Mouse (Mus musculus): ENCODE results near the gene Cep85l. TPM values are rescaled to one million over a fixed set of nuclear protein-coding genes. Genes with fewer than 3 reads are reported as not detected.

Gene Cep85l
- polyA plus RNA-seq, 1 experiment from 2014 or later = 3.9 TPM

GRCm38 (mm10) chr10:53414092-53415085 is 34.6 kb upstream of the Cep85l start:
- no peak overlapping the region for H3K4me2 ChIP-seq (replicated peaks)
- peaks cover 6% of the 10 kb centered on the region; the same call in 1 of the 2 replicates for H3K4me1 ChIP-seq
- 30% methylated on average over 6 of the region's 6 CpGs for WGBS
- H3K9ac ChIP-seq = no peak overlapping the region
- no peaks in the 10 kb centered on the region for H3K9me3 ChIP-seq (replicated peaks)
- H3K27ac ChIP-seq (replicated peaks) = peak overlapping the region; percentile 34; the same call in 1 of the 2 replicates
- no peaks in the 10 kb centered on the region for H3K36me3 ChIP-seq
- H3K4me3 ChIP-seq (replicated peaks) = no peak overlapping the region
- H3K27me3 ChIP-seq = no peaks in the 10 kb centered on the region
- no peak for ATAC-seq (ENCODE audit: insufficient number of reproducible peaks, low FRiP score, low TSS enrichment, low read depth)

- ATAC-seq (ENCODE audit: insufficient number of reproducible peaks, low FRiP score, low TSS enrichment, low read depth) = no peak
- no peaks in the 10 kb centered on the region for H3K36me3 ChIP-seq
- H3K4me2 ChIP-seq (replicated peaks) = no peak overlapping the region
- peaks cover 6% of the 10 kb centered on the region; the same call in 1 of the 2 replicates for H3K4me1 ChIP-seq
- no peaks in the 10 kb centered on the region for H3K9me3 ChIP-seq (replicated peaks)
- no peak overlapping the region for H3K4me3 ChIP-seq (replicated peaks)
- no peak overlapping the region for H3K9ac ChIP-seq
- H3K27ac ChIP-seq (replicated peaks) = no peak overlapping the region
- no peaks in the 10 kb centered on the region for H3K27me3 ChIP-seq
- 89% methylated on average over 3 of the region's 3 CpGs for WGBS
These were observed 33.2 kb upstream of the Cep85l start for GRCm38 (mm10) chr10:53412936-53413335.

- Histone ChIP-seq H3K9ac (no peak overlapping the region), H3K4me1 (peaks cover 6% of the 10 kb centered on the region; the same call in 1 of the 2 replicates), H3K27ac (replicated peaks) (no peak overlapping the region), H3K9me3 (replicated peaks) (no peaks in the 10 kb centered on the region), H3K36me3 (no peaks in the 10 kb centered on the region), H3K27me3 (no peaks in the 10 kb centered on the region), H3K4me3 (replicated peaks) (no peak overlapping the region), H3K4me2 (replicated peaks) (no peak overlapping the region)
- ATAC-seq (ENCODE audit: insufficient number of reproducible peaks, low FRiP score, low TSS enrichment, low read depth) = no peak
- 75% methylated on average over 2 of the region's 2 CpGs for WGBS
These were observed 32.4 kb upstream of the Cep85l start for GRCm38 (mm10) chr10:53412165-53412564.

- Histone ChIP-seq H3K4me2 (replicated peaks) (no peak overlapping the region), H3K36me3 (no peaks in the 10 kb centered on the region), H3K9me3 (replicated peaks) (no peaks in the 10 kb centered on the region), H3K4me1 (peaks cover 6% of the 10 kb centered on the region; the same call in 1 of the 2 replicates), H3K27me3 (no peaks in the 10 kb centered on the region), H3K9ac (no peak overlapping the region), H3K27ac (replicated peaks) (no peak overlapping the region), H3K4me3 (replicated peaks) (no peak overlapping the region)
- no peak for ATAC-seq (ENCODE audit: insufficient number of reproducible peaks, low FRiP score, low TSS enrichment, low read depth)
- WGBS = 41% methylated on average over 2 of the region's 2 CpGs
These were observed 31.1 kb upstream of the Cep85l start for GRCm38 (mm10) chr10:53410831-53411230.

- Histone ChIP-seq H3K4me1 (no peaks in the 10 kb centered on the region), H3K4me3 (replicated peaks) (no peak overlapping the region), H3K36me3 (no peaks in the 10 kb centered on the region), H3K9ac (no peak overlapping the region), H3K4me2 (replicated peaks) (no peak overlapping the region), H3K27ac (replicated peaks) (no peak overlapping the region), H3K27me3 (no peaks in the 10 kb centered on the region), H3K9me3 (replicated peaks) (no peaks in the 10 kb centered on the region)
- ATAC-seq (ENCODE audit: insufficient number of reproducible peaks, low FRiP score, low TSS enrichment, low read depth) = no peak
- 71% methylated on average over 4 of the region's 4 CpGs for WGBS
These were observed 27.7 kb upstream of the Cep85l start for GRCm38 (mm10) chr10:53407422-53407821.

- Histone ChIP-seq H3K9ac (no peak overlapping the region), H3K9me3 (replicated peaks) (no peaks in the 10 kb centered on the region), H3K27ac (replicated peaks) (no peak overlapping the region), H3K4me2 (replicated peaks) (no peak overlapping the region), H3K36me3 (no peaks in the 10 kb centered on the region), H3K27me3 (no peaks in the 10 kb centered on the region), H3K4me1 (no peaks in the 10 kb centered on the region), H3K4me3 (replicated peaks) (no peak overlapping the region)
- 92% methylated on average over 2 of the region's 2 CpGs for WGBS
- no peak for ATAC-seq (ENCODE audit: insufficient number of reproducible peaks, low FRiP score, low TSS enrichment, low read depth)
These were observed 27.1 kb upstream of the Cep85l start for GRCm38 (mm10) chr10:53406845-53407244.

GRCm38 (mm10) chr10:53402293-53402692 is 22.5 kb upstream of the Cep85l start:
- no peak for ATAC-seq (ENCODE audit: insufficient number of reproducible peaks, low FRiP score, low TSS enrichment, low read depth)
- Histone ChIP-seq H3K9me3 (replicated peaks) (no peaks in the 10 kb centered on the region), H3K27me3 (no peaks in the 10 kb centered on the region), H3K4me3 (replicated peaks) (no peak overlapping the region), H3K4me2 (replicated peaks) (no peak overlapping the region), H3K36me3 (no peaks in the 10 kb centered on the region), H3K27ac (replicated peaks) (no peak overlapping the region), H3K4me1 (peaks cover 6% of the 10 kb centered on the region; the same call in 1 of the 2 replicates), H3K9ac (no peak overlapping the region)

GRCm38 (mm10) chr10:53399053-53399452 is 19.3 kb upstream of the Cep85l start:
- WGBS = 23% methylated on average over 3 of the region's 3 CpGs
- Histone ChIP-seq H3K9me3 (replicated peaks) (no peaks in the 10 kb centered on the region), H3K4me2 (replicated peaks) (peak overlapping the region; percentile 48; the same call in 1 of the 2 replicates), H3K27me3 (no peaks in the 10 kb centered on the region), H3K36me3 (no peaks in the 10 kb centered on the region), H3K4me1 (peaks cover 6% of the 10 kb centered on the region; the same call in 1 of the 2 replicates), H3K4me3 (replicated peaks) (no peak overlapping the region), H3K9ac (no peak overlapping the region), H3K27ac (replicated peaks) (peak overlapping the region; percentile 76; the same call in 1 of the 2 replicates)
- ATAC-seq (ENCODE audit: insufficient number of reproducible peaks, low FRiP score, low TSS enrichment, low read depth) = no peak

- peak overlapping the region; percentile 48 for H3K4me2 ChIP-seq (replicated peaks)
- no peaks in the 10 kb centered on the region for H3K27me3 ChIP-seq
- H3K9me3 ChIP-seq (replicated peaks) = no peaks in the 10 kb centered on the region
- peak overlapping the region; percentile 76 for H3K27ac ChIP-seq (replicated peaks)
- H3K4me1 ChIP-seq = peaks cover 6% of the 10 kb centered on the region; the same call in 1 of the 2 replicates
- 0% methylated on average over 9 of the region's 9 CpGs for WGBS
- no peak overlapping the region for H3K9ac ChIP-seq
- H3K4me3 ChIP-seq (replicated peaks) = peak overlapping the region; percentile 29
- peak; percentile 79 for ATAC-seq (ENCODE audit: insufficient number of reproducible peaks, low FRiP score, low TSS enrichment, low read depth)
- H3K36me3 ChIP-seq = no peaks in the 10 kb centered on the region
These were observed 18.8 kb upstream of the Cep85l start for GRCm38 (mm10) chr10:53398540-53398902.

- Histone ChIP-seq H3K9ac (no peak overlapping the region), H3K4me3 (replicated peaks) (peak overlapping the region; percentile 29), H3K4me2 (replicated peaks) (peak overlapping the region; percentile 48), H3K27me3 (no peaks in the 10 kb centered on the region), H3K36me3 (no peaks in the 10 kb centered on the region), H3K4me1 (peaks cover 6% of the 10 kb centered on the region; the same call in 1 of the 2 replicates), H3K9me3 (replicated peaks) (no peaks in the 10 kb centered on the region), H3K27ac (replicated peaks) (peak overlapping the region; percentile 76)
- WGBS = 28% methylated on average over 10 of the region's 10 CpGs
- peak; percentile 46; the same call in 1 of the 2 replicates for ATAC-seq (ENCODE audit: insufficient number of reproducible peaks, low FRiP score, low TSS enrichment, low read depth)
These were observed 18.2 kb upstream of the Cep85l start for GRCm38 (mm10) chr10:53397846-53398539.

- Histone ChIP-seq H3K4me1 (peaks cover 6% of the 10 kb centered on the region; the same call in 1 of the 2 replicates), H3K9ac (no peak overlapping the region), H3K4me2 (replicated peaks) (no peak overlapping the region), H3K4me3 (replicated peaks) (no peak overlapping the region), H3K36me3 (no peaks in the 10 kb centered on the region), H3K9me3 (replicated peaks) (no peaks in the 10 kb centered on the region), H3K27ac (replicated peaks) (no peak overlapping the region), H3K27me3 (no peaks in the 10 kb centered on the region)
- no peak for ATAC-seq (ENCODE audit: insufficient number of reproducible peaks, low FRiP score, low TSS enrichment, low read depth)
- 54% methylated on average over 9 of the region's 9 CpGs for WGBS
These were observed 15.3 kb upstream of the Cep85l start for GRCm38 (mm10) chr10:53394923-53395629.

All from embryonic facial prominence, embryonic 15.5 days (tissue).